Mouse (Mus musculus): ENCODE data around the gene Flvcr2. TPM values are rescaled to one million over a fixed set of nuclear protein-coding genes. Genes with fewer than 3 reads are reported as not detected.
A peak's percentile ranks its signal among the peaks of the same experiment; 100 is the strongest.

The Flvcr2 gene
- total RNA-seq, 2 experiments from 2014 or later = 2.3 to 3.1 TPM

- DNase-seq = peak; percentile 76 to 82
- intact Hi-C loops (cut with DNase I) = loop anchor here (5.0 kb wide), 2 partner anchors 47 to 222 kb away; no protein-coding TSS in a partner anchor
These were observed 17.1 kb upstream of the Flvcr2 start for GRCm38 (mm10) chr12:85729022-85729944.

GRCm38 (mm10) chr12:85729945-85730290 lies 16.4 kb upstream of the Flvcr2 start:
- DNase-seq = no peak
- intact Hi-C loops (cut with DNase I) = loop anchor here (5.0 kb wide), 2 partner anchors 48 to 223 kb away; no protein-coding TSS in a partner anchor

GRCm38 (mm10) chr12:85736203-85736602 lies 10.1 kb upstream of the Flvcr2 start:
- intact Hi-C loops (cut with DNase I) = no loop called here
- no peak for DNase-seq

- intact Hi-C loops (cut with DNase I) = no loop called here
- no peak for DNase-seq
These were observed 9.4 kb upstream of the Flvcr2 start for GRCm38 (mm10) chr12:85736960-85737359.

GRCm38 (mm10) chr12:85746696-85747219 lies 419 bp downstream of the Flvcr2 start:
- intact Hi-C loops (cut with DNase I) = loop anchor here (5.0 kb wide), 1 partner anchor 331 kb away; the partner anchor contains the start of gene Tgfb3
- no peak for DNase-seq

GRCm38 (mm10) chr12:85747343-85747742 lies 1.0 kb downstream of the Flvcr2 start:
- DNase-seq = no peak
- intact Hi-C loops (cut with DNase I) = loop anchor here (5.0 kb wide), 1 partner anchor 330 kb away; the partner anchor contains the start of gene Tgfb3

GRCm38 (mm10) chr12:85749861-85750260 lies 3.5 kb downstream of the Flvcr2 start:
- intact Hi-C loops (cut with DNase I) = loop anchor here (5.0 kb wide), 1 partner anchor 327 kb away; the partner anchor contains the start of gene Tgfb3
- DNase-seq = no peak

- intact Hi-C loops (cut with DNase I) = no loop called here
- DNase-seq = no peak
These were observed 5.8 kb downstream of the Flvcr2 start for GRCm38 (mm10) chr12:85752116-85752515.

- intact Hi-C loops (cut with DNase I) = no loop called here
- no peak for DNase-seq
These were observed 6.9 kb downstream of the Flvcr2 start for GRCm38 (mm10) chr12:85753223-85753622.

- DNase-seq = no peak
- intact Hi-C loops (cut with DNase I) = no loop called here
These were observed 8.4 kb downstream of the Flvcr2 start for GRCm38 (mm10) chr12:85754611-85755265.

- intact Hi-C loops (cut with DNase I) = no loop called here
- DNase-seq = no peak
These were observed 10.1 kb downstream of the Flvcr2 start for GRCm38 (mm10) chr12:85756455-85756854.

- DNase-seq = no peak
- intact Hi-C loops (cut with DNase I) = no loop called here
These were observed 10.7 kb downstream of the Flvcr2 start for GRCm38 (mm10) chr12:85757074-85757473.

- DNase-seq = no peak
These were observed 12.4 kb downstream of the Flvcr2 start for GRCm38 (mm10) chr12:85758741-85759140.

GRCm38 (mm10) chr12:85761471-85761870 lies 15.1 kb downstream of the Flvcr2 start:
- intact Hi-C loops (cut with DNase I) = no loop called here
- peak; percentile 16 to 22 for DNase-seq

More at GRCm38 (mm10) chr12:85758741-85759140, 12.4 kb downstream of the Flvcr2 start:
- intact Hi-C loops (cut with DNase I) = no loop called here

- no peak for DNase-seq
These were observed 18.3 kb downstream of the Flvcr2 start for GRCm38 (mm10) chr12:85764686-85765085.

GRCm38 (mm10) chr12:85766287-85766686 lies 19.9 kb downstream of the Flvcr2 start:
- intact Hi-C loops (cut with DNase I) = no loop called here
- no peak for DNase-seq

More at GRCm38 (mm10) chr12:85764686-85765085, 18.3 kb downstream of the Flvcr2 start:
- intact Hi-C loops (cut with DNase I) = no loop called here

- DNase-seq = peak in 1 of 2 experiments; percentile 19
- intact Hi-C loops (cut with DNase I) = no loop called here
These were observed 21.4 kb downstream of the Flvcr2 start for GRCm38 (mm10) chr12:85767750-85768149.

- intact Hi-C loops (cut with DNase I) = no loop called here
These were observed 25.0 kb downstream of the Flvcr2 start for GRCm38 (mm10) chr12:85771356-85771755.

GRCm38 (mm10) chr12:85778962-85779361 lies 32.6 kb downstream of the Flvcr2 start:
- DNase-seq = no peak
- intact Hi-C loops (cut with DNase I) = no loop called here

More at GRCm38 (mm10) chr12:85771356-85771755, 25.0 kb downstream of the Flvcr2 start:
- peak; percentile 23 to 35 for DNase-seq

GRCm38 (mm10) chr12:85779707-85780106 lies 33.4 kb downstream of the Flvcr2 start:
- intact Hi-C loops (cut with DNase I) = no loop called here

GRCm38 (mm10) chr12:85781606-85782005 lies 35.3 kb downstream of the Flvcr2 start:
- intact Hi-C loops (cut with DNase I) = no loop called here
- DNase-seq = no peak

More at GRCm38 (mm10) chr12:85779707-85780106, 33.4 kb downstream of the Flvcr2 start:
- DNase-seq = no peak
